Mouse (Mus musculus) thymus, postnatal 10 days (tissue): ENCODE measurements around the gene Syn3.
A peak's percentile ranks its signal among the peaks of the same experiment; 100 is the strongest.
"Not testable (repeated sequence)": the region's sequence is repeated elsewhere in the genome, so short reads cannot be mapped to it uniquely, and the experiment has no call there.

ENCODE experiments used
- DNase-seq, 2 experiments: peaks; one replicate each; pipeline ENCODE4 v3.0.0; 2021; ENCODE audit warnings: low spot score in 2 of 2

Gene Syn3

DNA sequence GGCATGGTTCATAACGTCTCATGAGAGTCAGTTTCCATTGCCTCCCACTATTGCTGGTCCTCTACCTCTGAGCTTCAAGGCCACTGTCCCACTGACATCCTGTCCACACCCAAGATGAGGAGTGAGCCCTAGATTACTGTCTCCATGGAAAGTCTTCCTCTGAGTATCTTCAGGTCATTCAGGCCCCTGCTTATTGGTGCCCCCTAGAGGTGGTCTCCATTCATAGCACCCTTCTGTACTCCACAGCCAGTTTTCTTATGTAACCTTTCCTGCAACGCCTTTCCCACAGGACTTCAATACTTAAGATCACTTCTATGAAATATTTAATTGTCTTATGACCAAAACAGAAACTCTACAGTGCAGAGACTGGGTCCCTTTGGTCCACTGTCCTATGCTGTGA is 80.4 kb downstream of the Syn3 start:
- DNase-seq: no peak

DNA sequence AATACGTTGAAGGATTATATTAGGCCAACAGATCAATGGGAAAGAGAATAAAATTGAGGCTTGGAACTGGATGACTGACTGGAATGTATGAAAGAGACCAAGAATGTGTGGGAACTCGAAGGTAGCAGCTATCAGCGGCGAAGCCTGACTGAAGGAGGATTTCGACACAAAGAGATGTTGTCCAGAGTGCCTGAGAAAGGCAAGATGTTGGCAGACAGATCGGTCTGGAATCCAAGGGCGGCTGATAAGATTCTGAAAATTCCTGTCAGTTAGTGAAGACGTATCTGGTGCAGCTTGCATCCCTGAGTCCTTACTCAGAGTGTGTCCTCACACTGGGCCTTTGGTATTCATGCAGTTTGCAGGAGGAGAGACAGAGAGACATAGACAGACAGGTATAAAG is 81.9 kb downstream of the Syn3 start:
- DNase-seq: no peak

DNA sequence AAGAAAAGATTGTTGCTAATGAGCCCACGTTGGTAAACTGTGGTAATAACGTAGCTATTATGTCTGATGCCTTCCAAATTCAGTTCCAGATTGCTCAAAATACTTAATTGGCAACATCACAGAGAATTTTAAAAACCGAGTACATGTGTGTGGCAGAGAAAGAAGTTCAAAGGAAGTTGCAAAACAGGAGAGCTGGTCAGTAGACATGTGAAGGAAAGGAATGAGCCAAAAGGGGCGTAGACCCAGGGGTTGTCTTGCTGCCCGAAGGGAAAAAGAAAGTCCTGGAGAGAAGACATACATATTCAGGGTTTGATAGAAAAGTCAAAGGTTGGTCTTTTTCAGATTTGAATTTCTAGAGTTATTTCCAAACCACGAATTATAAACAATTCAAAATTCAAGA is 87.8 kb downstream of the Syn3 start:
- no peak for DNase-seq

DNA sequence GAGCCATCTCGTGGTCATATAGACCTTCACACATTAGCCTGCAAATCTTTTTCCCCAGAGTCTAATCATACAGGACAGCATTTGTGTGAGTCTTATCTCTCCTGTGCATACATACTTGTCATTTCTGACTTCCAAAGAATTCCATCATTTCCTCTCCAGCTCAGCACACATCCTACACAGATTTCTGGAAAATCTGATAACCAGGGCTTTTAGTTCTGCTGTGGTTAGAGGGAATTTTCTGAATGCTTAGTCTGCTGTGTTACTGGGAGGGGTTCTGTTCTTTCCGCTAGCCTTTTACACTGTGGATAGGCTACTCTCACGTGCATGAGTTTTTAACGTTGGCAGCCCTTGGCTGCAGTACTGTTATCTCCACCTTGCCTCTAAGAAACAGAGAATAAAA is 91.7 kb downstream of the Syn3 start:
- DNase-seq: no peak

DNA sequence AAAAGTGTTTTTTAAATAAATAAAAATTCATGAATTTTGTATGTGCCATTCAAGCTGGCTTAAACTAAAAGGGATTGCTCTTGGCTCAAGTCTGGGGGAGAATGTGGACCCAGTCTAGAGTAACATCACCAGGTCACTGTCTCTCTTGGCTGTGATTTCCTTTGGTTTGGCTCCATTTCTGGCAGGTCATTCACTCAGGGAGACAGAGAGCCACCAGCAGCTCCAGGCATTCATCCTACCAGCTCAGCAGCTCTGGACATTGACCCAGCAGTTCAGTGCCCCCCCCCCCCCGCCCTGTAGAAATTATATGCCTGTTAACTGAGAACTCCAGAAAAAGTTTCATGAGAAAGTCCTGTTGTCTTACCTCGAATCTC is 100.4 kb downstream of the Syn3 start:
- no peak for DNase-seq

DNA sequence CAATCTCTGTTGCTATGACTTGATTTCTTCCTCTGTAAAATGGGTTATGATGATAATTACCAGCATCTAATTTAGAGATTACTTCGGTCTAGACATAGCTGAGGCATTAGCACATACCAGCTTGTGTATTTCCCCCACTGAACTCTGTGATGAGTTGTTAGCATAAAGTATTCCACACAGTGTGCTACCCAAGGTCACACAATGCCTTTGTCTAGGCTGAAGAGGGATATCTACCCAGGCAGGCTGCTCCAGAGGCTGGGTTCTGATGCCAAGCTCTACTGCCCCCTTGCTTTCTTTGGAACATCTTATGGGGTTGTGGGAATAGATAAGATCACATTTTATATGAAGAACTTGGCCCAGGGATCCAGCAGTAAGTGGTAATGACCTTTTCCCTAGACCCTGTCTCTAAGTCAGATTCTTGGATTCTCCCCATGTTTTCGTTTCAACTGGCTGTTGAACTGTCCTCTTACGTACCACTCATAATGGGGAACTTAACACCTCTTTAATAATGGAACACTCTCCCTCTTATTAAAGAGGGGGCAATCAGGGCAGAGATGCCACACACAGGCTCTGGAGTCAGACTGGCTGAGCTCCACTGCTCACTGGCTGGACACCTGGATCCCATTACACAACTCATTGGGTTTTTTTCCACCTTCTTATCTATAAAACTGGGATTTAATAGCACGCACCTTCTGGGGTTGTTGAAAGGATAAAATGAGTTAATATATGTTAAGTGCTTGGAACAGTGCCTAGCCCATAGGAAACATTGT is 100.9 kb downstream of the Syn3 start:
- DNase-seq: no peak

DNA sequence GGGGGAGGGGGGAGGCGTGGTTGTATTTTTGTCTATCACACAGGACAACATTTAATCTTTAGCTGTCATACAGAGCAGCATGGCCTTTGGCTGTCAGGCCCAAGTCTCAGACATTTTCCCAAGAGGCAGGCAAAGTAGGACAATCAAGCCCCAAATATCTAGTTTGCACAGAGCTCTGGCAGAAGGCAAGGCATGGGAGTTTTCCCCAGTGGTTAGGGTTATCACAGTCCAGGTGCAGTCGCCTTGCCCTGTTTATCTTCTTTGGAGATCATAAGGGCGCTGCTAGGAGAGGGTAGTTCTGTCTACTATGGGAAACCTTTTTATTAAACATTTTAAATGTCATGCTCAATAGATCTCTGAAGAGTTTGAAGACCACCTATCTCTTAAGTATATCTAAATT is 106.3 kb downstream of the Syn3 start:
- DNase-seq: no peak

DNA sequence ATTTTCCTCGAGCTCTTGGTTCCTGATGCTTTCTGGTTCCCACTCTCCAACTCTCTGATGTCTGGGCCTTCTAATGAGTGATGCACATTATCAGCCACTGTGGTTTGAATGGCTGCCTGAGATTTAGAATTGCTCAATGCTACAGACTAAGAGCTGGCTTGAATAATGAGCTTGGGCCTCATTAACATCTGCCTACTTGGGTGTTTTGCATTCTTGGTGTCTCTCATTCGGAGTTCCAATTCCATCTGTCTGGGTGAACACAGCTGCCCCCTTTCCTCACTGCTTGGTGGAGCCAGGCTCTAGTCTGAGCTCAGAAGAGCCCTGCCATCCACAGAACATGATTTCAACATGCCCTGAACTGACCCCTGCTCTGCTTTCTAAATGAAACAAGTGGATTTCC is 108.8 kb downstream of the Syn3 start:
- DNase-seq: no peak

DNA sequence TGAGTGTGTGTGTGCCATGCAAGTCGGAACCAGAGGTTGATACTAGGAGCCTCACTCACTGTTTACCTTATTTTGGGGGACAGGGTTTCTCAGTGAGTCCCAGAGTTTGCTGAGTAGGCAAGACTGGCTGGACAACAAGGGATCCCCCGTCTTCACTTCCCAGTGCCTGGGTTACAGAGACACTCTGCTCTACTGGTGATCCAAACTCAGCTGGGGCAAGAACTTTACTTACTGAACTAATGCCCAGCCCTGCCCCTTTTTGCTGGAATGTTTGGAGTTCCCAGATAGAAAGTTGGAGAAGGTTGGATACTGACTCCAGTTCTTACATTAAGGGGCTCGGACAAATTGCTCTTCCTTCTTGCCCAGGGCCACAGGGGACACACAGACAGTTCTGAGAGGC is 109.3 kb downstream of the Syn3 start:
- no peak for DNase-seq

DNA sequence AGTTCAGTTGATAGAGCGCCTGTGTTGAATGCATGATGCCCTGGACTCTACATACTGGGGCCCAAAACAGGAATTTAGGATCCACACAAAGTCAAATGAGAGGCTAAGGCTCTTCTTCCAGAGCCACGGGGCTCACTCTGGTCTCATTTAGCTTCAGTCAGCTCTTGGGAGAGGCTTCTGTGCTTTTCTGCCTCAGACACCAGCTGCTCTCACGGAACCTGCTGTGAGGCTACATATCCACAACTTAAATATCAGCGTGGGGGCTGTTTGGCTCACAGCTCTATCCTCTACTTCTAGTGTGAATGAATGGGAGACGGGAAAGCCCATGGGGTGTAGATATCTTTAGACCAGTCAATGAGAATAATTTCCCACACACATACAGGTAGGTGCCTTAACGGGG is 109.9 kb downstream of the Syn3 start:
- no peak for DNase-seq

DNA sequence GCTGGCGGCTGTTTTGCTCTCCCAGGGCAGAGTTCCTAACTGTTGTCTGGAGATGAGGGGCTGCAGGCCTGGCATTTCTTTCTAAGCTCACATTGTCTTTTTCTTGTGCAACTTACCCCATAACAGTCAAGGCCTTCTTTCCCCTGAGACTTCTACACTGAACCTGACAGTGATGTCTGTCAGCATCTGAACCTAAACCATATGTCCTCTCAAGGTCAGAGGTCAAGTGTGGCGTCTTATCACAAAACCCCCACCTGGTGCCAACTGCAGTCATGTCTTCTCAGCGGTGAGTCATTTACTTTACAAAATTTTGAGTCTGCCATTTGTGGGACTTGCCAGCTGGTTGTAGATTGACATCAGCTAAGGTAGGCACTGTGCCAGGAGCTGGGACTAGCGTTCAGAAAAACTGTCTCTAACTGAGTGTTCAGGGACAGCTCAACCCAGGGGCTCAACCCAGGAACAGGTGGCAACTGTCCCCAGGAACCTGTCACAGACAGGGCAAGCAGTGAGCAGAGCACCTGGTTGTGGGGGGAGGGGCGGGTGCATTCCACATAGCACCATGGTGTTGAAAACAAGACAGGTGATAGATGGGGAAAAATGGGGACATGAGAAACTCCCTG is 110.8 kb downstream of the Syn3 start:
- DNase-seq: peak in 1 of 2 experiments; percentile 6

DNA sequence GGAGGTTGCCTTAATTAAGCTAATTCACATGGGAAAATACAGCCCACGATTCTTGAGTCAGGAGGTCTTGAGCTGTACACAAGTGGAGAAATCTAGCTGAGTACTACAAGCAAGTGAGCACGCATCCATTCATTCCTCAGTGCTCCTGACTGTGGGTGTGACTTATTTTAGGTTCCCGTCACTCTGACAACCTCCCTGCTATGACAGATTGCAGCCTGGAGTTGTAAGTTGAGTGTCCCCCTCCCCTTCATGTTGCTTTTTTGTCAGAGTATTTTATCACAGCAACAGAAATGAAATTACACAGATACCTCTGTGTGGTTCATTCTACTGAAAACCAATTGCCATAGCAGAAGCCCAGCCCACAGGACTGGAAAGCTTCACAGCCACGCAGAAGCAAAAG is 112.5 kb downstream of the Syn3 start:
- DNase-seq: no peak

DNA sequence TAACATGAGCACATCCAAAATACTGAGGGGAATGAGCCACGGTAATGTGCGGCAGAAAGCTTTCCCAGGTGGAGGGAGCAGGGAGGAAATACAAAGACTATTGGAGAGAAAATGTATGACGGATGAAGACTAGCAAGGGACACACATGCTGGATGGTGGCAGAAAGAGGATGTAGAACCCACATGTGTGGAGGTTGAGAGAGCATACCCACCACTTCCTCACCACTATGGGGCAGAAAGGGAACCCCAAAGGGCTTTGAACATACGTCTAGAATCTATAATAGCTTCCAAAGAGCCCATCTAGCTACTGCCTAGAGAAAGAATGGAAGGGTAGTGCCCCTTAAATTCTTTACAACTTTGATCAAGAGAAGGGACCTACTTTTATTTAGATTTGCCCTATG is 113.0 kb downstream of the Syn3 start:
- peak in 1 of 2 experiments; percentile 8 for DNase-seq

DNA sequence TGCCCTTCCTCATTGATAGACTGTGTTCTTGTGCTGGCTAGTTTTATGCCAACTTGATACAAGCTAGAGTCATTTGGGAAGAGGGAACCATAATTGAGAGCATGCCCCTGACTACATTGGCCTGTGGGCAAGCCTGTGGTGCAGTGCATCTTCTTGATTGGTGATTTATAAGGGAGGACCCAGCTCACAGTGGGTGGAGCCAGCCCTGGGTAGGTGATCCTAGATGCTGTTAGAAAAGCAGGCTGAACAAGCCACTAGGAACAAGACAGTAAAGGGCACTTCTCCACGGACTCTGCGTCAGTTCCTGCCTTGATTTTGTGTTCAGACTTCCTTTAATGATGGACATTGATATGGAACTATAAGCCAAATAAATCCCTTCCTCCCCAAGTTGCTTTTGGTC is 114.0 kb downstream of the Syn3 start:
- no peak for DNase-seq

DNA sequence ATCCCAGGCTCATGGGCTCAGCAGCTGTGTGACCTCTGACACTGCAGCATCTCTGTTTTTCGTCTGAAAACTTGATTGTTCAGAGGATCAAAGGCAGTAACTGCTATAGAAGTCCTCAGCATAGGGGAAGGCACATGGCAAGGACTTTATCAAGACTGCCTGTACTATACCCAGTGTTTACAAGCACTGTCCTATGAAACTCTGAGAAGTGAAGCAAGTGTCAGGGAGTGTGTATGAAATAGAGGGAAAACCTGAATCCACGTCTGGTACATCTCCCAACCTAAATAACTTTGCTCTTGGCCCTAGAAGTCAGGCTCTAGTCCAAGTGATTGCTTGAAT is 116.8 kb downstream of the Syn3 start:
- no peak for DNase-seq

DNA sequence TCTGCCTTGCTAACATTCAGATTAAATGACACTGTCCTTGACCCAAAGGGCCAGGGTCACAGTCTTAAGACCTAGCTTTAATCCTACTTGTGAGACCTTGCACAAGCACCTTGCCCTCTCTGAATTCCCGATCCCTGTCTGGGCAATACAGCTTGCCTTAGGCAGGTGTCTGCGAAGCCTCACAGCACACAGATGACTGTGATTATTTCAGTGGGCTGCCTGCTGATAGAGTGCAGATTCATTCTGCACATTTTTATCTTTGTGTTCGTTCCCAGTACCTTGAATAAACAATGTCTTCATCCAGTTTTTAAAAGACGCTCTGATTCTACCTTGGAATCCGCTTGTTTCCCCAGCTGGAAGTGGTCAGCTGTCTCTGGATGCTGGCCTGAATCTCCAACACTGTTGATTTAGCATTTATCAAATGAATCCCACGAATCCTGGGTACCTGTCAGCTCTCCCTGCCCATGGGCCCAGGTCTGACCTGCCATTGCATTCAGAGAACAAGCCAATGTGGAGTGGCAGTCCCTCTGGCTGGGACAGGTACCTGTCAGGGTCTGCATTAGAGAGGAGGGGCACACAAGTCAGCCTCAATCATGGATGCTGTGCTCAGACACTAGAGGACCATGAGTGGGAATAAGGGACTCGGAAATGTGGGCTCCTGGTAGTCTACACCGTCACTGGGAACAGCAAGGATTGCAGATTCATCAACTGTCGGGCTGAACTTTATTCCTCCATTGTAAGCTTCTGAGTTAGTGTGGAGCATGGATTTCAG is 117.4 kb downstream of the Syn3 start:
- no peak for DNase-seq

DNA sequence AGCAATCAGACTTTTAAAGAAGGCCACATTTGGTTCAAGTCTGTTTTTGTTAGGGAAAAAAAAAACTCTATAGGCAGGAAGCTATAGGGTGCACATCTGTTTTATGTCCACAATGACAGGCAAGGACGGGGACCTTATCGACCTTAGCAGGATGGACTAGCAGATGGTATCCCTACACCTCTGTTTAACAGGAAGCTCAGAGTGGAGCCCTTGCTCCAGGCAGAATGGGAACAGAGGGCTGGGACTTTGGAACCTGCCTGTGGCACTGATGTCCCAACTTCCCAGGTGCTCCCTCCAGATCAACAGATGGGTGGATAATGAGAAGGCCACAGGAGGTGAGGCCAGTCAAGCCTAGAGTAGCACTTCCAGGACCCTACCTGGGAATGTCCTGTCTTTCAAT is 118.1 kb downstream of the Syn3 start:
- no peak for DNase-seq

DNA sequence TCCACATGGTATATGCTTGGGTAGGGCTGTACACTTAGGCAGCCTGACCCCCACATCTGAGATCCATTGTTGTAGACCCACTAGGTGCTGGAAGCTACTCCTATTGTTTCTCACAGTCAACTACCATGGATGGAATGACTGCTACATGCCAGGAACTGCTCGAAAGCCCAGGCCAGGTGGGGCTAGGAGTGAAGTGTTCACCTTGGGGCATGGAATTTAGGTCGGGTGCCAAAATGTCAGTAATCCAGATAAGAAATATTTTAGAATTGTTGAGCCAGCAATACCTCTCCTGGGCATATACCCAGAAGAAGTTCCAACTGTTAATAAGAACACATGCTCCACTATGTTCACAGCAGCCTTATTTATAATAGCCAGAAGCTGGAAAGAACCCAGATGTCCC is 119.9 kb downstream of the Syn3 start:
- DNase-seq: not testable (repeated sequence)

DNA sequence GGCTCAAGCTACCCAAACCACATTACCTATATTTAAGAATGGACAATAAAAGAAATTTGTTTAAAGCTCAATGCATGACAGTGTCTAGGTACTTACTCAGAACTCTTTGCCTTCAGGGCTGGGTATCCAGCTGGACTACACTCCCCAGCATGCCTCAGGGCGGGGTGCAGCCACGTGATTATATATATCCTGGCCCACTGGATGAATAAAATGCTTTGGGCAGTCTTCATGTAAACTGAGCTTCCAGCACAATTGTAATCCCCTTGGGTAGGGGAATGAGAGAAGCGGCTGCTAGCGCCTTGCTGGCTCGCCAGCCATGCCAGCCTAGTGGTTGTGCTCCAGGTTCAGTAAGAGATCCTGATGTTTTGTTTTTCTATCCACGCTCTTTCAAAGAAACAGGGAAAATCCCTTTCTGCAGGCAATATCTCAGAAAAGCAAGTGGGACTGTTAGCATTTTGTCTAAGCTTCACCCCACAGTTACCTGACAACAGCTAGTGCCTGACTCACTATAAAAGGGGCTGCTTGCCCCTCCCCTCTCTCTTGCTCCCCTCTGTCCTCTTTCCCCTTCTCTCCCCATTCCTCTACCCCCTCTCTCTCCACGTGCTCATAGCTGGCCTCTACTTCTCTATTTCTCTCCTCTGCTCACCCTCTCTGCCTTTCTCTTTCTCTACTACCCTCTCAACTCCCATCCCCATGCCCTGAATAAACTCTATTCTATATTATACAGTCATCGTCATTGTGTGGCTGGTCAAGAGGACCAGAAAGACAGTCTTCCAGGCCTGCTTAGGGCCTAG is 122.1 kb downstream of the Syn3 start:
- no peak for DNase-seq

DNA sequence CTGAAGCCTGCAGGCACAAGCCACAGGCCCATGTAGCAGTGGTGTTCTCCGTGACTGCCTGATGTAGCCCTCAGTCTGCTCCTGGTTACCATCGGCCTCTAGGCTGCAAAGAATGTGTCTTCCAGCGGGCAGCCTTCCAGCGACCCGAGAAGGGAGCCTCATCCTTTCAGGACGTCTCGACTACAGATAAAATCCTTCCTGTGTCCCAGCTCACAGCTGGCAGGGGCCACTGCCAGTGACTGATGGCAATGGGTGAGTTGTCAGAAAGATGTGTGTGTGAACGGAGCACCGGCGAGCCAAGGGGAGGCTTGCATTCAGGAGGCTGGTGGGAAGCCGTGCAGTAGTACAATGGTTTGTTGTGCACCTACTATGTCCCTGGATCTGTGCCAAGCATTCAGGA is 122.8 kb downstream of the Syn3 start:
- no peak for DNase-seq

DNA sequence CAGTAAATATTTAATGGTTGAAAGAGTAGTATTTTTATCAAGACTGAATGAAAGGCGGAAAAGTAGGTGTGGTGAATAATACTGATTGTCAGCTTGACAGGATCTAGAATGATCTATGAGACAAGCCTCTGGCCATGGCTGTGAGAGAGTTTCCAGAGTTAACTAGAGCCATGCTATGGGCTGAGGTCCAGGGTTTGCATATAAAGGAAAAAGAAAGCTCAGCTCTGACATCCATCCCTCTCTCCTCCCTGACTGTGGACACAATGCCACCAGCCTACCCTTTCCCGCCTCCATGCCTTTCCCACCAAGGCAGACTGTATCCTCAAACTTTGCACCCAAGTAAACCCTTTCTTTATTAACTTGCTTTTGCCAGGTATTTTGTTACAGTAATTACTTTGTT is 124.6 kb downstream of the Syn3 start:
- no peak for DNase-seq

DNA sequence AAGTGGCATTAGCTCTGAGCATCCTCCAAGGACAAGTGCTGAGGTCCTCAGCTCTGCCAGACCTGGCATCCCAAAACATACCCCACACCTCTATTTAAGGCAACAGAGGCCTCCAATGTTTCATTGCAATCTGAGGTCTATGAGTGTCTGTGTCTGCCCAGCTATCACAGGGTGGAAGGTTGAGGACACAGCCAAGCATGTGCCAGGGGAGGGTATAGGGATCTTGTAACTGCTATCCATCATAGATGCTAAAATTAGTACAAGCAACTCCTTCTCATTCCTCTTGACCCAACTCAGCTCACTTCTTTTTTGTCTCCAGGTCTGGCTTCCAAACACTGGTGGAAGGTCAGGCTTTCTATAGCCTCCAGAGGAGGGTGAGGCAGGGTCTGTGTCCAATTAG is 127.1 kb downstream of the Syn3 start:
- DNase-seq: no peak
